Mouse (Mus musculus) G1E (cell line): ENCODE data around the gene Kremen1. TPM values are rescaled to one million over a fixed set of nuclear protein-coding genes. Genes with fewer than 3 reads are reported as not detected.

ENCODE experiments used
- ATAC-seq: 2 replicates; pipeline ENCODE4 v1.8.0; 2016; ENCODE audit warnings: mild to moderate bottlenecking; ENCODE audit not compliant: insufficient number of reproducible peaks, poor library complexity, low FRiP score, severe bottlenecking; ENCODE audit errors: extremely low read depth
- DNase-seq: peaks from one replicate; pipeline ENCODE4 v3.0.0; 2012; ENCODE audit warnings: low spot score
- H3K27me3 ChIP-seq: 2 replicates; pipeline ENCODE4 v1.6.1; 2012; ENCODE audit warnings: mild to moderate bottlenecking, low read length, inconsistent platforms; ENCODE audit not compliant: insufficient read depth
- H3K36me3 ChIP-seq: replicated peaks from 2 replicates; pipeline ENCODE3; 2012; ENCODE audit warnings: mild to moderate bottlenecking, inconsistent platforms
- H3K4me1 ChIP-seq: 2 replicates; pipeline ENCODE4 v1.6.1; 2012; ENCODE audit warnings: low read depth, low read length, inconsistent platforms, mixed read lengths; ENCODE audit not compliant: insufficient read depth
- H3K4me3 ChIP-seq: 2 replicates; pipeline ENCODE4 v1.5.1; 2012; ENCODE audit warnings: low read depth, mild to moderate bottlenecking, inconsistent platforms, low read length, moderate library complexity, mixed read lengths
- H3K9me3 ChIP-seq: replicated peaks from 2 replicates; pipeline ENCODE4 v1.6.1; 2012; ENCODE audit warnings: inconsistent platforms
- CTCF ChIP-seq: IDR thresholded peaks from 2 replicates; pipeline ENCODE4 v1.5.1; 2012; ENCODE audit warnings: low read depth, low read length, inconsistent platforms, mixed read lengths
- GATA1 ChIP-seq: IDR thresholded peaks from 2 replicates; pipeline ENCODE4 v1.6.1; 2012; ENCODE audit warnings: borderline replicate concordance, low read length, inconsistent platforms, mixed read lengths
- GATA2 ChIP-seq: IDR thresholded peaks from 2 replicates; pipeline ENCODE4 v1.6.1; 2012; ENCODE audit warnings: low read depth, low read length, inconsistent platforms, borderline replicate concordance
- POLR2AphosphoS5 ChIP-seq: IDR thresholded peaks from 2 replicates; pipeline ENCODE4 v1.6.1; 2012; ENCODE audit warnings: low read depth, low read length, inconsistent platforms; ENCODE audit not compliant: insufficient replicate concordance
- TAL1 ChIP-seq: conservative IDR thresholded peaks from 2 replicates; pipeline ENCODE4 v1.6.1; 2012; ENCODE audit warnings: low read depth, low read length, inconsistent platforms, mixed read lengths
- polyA plus RNA-seq: library from polyadenylated mRNA; stranded (reverse); fragments of >175 nt; gene quantifications from 2 replicates; pipeline ENCODE4 v1.2.3, GENCODE M21; 2012
- total RNA-seq, 2 experiments: library from RNA; stranded (forward) in 1 of 2; stranded (reverse) in 1 of 2; fragments of 200-1000 nt in 1 of 2; fragments of >200 nt in 1 of 2; fragmentation: Nextera tagmentation in 1 of 2; gene quantifications; 2 replicates each; pipeline ENCODE4 v1.2.3; 2014 to 2017

Kremen1 gene
- total and polyA plus RNA-seq, 3 experiments: 2.8 to 3.4 (median 3.0) TPM

- ATAC-seq (no peak), DNase-seq (no peak)
- no peaks in the 10 kb centered on the region for H3K36me3 ChIP-seq
- peaks cover 17% of the 10 kb centered on the region for H3K9me3 ChIP-seq
- TF ChIP-seq CTCF (no peak), GATA2 (no peak), GATA1 (no peak), POLR2AphosphoS5 (no peak), TAL1 (no peak)
- peaks cover 24% of the 10 kb centered on the region for H3K27me3 ChIP-seq
- H3K4me1 ChIP-seq: no peaks in the 10 kb centered on the region; the same call in 1 of the 2 replicates
- no peak overlapping the region for H3K4me3 ChIP-seq
These were observed 88.5 kb downstream of the Kremen1 start for GRCm38 (mm10) chr11:5172861-5173260.

DNA sequence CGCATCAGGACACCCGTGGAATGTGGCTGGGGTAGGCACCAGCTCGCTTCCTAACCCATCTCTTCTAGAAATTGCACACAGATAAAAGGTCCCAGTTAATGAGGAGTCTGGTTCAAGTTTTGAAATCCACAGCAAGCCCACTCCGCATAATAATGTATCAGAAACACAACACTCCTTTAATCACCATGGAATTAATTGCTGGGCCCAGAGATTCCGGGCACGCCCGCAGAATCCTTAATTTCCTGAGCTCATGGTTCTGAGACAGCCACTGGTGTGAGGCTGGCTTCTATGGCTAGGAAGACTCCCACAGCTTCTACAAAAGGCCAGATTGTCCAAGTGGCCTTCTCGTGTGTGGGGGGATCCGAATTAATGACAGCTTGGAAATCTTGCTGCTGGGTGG, 94.0 kb downstream of the Kremen1 start:
- H3K9me3 ChIP-seq: peaks cover 17% of the 10 kb centered on the region
- H3K27me3 ChIP-seq: peaks cover 13% of the 10 kb centered on the region; the same call in 1 of the 2 replicates
- ATAC-seq (no peak), DNase-seq (no peak)
- no peaks in the 10 kb centered on the region; the same call in 1 of the 2 replicates for H3K4me1 ChIP-seq
- no peak overlapping the region for H3K4me3 ChIP-seq
- H3K36me3 ChIP-seq: no peaks in the 10 kb centered on the region
- TF ChIP-seq TAL1: no peak
- no peak for TF ChIP-seq GATA1
- no peak for TF ChIP-seq GATA2
- TF ChIP-seq CTCF: no peak
- TF ChIP-seq POLR2AphosphoS5: no peak

GRCm38 (mm10) chr11:5165471-5165916, 95.9 kb downstream of the Kremen1 start:
- TF ChIP-seq GATA2 (no peak), TAL1 (no peak), GATA1 (no peak), CTCF (no peak), POLR2AphosphoS5 (no peak)
- no peak for ATAC-seq

DNA sequence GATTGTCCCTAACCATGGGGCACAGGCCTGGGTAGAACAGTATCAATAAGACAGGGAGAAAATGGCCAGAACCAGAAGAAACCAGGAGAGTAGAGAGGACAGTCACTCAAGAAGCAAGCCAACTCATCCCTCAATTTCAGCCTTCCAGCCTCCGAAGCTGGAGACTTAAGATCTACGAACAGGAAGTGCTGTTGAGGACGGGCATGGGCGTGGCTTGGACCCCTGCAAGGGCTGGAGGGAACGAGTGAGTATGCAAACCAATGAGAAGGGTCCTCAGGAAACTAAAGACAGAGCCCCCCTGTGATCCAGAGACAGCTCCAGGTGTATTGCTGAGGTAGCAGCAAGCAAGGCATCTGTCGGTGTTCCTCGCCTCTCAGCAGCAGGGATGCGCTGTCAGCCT, 97.0 kb downstream of the Kremen1 start:
- Histone ChIP-seq H3K9me3 (peaks cover 18% of the 10 kb centered on the region), H3K36me3 (no peaks in the 10 kb centered on the region), H3K4me1 (no peaks in the 10 kb centered on the region; the same call in 1 of the 2 replicates), H3K4me3 (no peak overlapping the region), H3K27me3 (peaks cover 19% of the 10 kb centered on the region)
- TF ChIP-seq GATA2 (no peak), POLR2AphosphoS5 (no peak), CTCF (no peak), TAL1 (no peak), GATA1 (no peak)
- ATAC-seq (no peak), DNase-seq (no peak)

More at GRCm38 (mm10) chr11:5165471-5165916, 95.9 kb downstream of the Kremen1 start:
- Histone ChIP-seq H3K4me1 (no peaks in the 10 kb centered on the region; the same call in 1 of the 2 replicates), H3K9me3 (peaks cover 24% of the 10 kb centered on the region), H3K4me3 (no peak overlapping the region), H3K36me3 (no peaks in the 10 kb centered on the region), H3K27me3 (peaks cover 15% of the 10 kb centered on the region; the same call in 1 of the 2 replicates)
- no peak for DNase-seq

DNA sequence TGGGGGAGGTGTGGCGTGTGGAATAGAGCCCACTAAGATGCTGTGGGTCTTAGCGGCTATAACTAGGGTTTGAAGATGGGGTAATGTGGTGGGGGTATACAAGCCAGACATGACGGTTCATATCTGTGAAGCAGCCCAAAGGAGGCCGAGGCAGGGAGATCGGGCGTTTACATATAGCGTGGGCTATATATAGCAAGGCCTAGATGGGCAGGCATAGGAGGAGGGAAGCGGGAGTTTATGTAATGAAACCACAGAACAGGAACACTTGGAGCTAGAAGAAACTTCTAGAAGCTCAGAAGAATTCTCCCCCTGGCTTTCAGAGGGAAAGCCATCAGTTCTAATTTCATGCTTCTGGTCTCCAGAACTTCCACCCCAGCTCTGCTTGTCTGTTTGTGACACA, 97.9 kb downstream of the Kremen1 start:
- DNase-seq (no peak), ATAC-seq (no peak)
- Histone ChIP-seq H3K9me3 (peaks cover 10% of the 10 kb centered on the region), H3K36me3 (no peaks in the 10 kb centered on the region), H3K27me3 (peaks cover 19% of the 10 kb centered on the region), H3K4me3 (no peak overlapping the region), H3K4me1 (no peaks in the 10 kb centered on the region; the same call in 1 of the 2 replicates)
- TF ChIP-seq TAL1 (no peak), POLR2AphosphoS5 (no peak), GATA1 (no peak), GATA2 (no peak)

DNA sequence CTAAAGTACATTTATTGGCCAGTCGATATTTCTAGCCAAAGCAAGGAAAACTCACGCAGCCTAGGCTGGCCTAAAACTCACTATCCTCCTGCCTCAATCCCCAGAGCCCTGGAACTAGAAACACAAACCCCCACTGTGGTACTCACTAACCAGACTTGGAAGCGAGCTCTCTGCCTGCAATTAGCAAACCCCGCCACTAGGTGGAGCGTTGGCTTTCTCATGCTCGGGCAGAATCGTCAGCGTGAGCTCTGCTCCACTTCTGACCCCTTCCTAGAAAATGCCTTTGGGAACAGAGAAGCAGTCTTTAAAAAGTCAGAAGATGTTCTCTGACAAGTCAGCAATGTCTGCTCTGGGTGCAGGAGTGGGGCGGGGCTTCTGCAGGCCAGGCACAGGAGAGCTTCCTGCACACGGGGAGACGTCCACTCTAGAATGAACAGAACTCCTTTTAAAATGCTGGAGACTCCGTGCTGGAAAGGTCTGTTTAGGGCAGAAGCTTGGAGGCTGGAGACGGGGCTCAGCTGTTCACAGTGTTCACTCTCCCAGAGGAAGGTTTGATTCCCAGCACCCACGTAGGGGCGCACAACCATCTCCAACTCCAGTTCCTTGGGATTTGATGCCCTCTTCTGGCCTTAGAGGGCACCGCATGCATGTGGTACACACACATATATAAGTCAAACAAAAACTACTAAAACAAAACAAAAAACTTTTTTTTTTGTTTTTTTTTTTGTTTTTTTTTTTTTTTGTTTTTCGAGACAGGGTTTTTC, 100.5 kb downstream of the Kremen1 start:
- H3K27me3 ChIP-seq: peaks cover 30% of the 10 kb centered on the region
- no peaks in the 10 kb centered on the region for H3K4me1 ChIP-seq
- peak; percentile 16 for DNase-seq
- peaks cover 6% of the 10 kb centered on the region for H3K9me3 ChIP-seq
- H3K36me3 ChIP-seq: no peaks in the 10 kb centered on the region
- H3K4me3 ChIP-seq: no peak overlapping the region
- no peak for TF ChIP-seq GATA1
- peak; percentile 30; the same call in 1 of the 2 replicates for TF ChIP-seq CTCF
- no peak for TF ChIP-seq POLR2AphosphoS5
- no peak for TF ChIP-seq GATA2
- no peak for ATAC-seq
